Mouse (Mus musculus): Measurements from ENCODE around the gene Stx4a. TPM values are rescaled to one million over a fixed set of nuclear protein-coding genes. Genes with fewer than 3 reads are reported as not detected.

Stx4a gene
- polyA plus RNA-seq, 1 experiment from 2014 or later = 28.0 TPM

- H3K9ac ChIP-seq (ENCODE audit: low read depth, low read length) = no peak overlapping the region
- H3K4me1 ChIP-seq (ENCODE audit: control insufficient read depth, insufficient read depth, low read length) = no peaks in the 10 kb centered on the region
- H3K27me3 ChIP-seq (replicated peaks; ENCODE audit: control insufficient read depth, insufficient read depth, low read length) = no peaks in the 10 kb centered on the region
- DNase-seq (ENCODE audit: low spot score) (no peak), ATAC-seq (ENCODE audit: low read depth) (no peak)
- no peak overlapping the region for H3K27ac ChIP-seq (replicated peaks; ENCODE audit: low read depth, low read length)
- WGBS = 94% methylated on average over 1 of the region's 1 CpGs
- no peak overlapping the region for H3K4me2 ChIP-seq (ENCODE audit: low read depth, low read length)
- no peaks in the 10 kb centered on the region for H3K9me3 ChIP-seq (ENCODE audit: control insufficient read depth, low read length)
- H3K4me3 ChIP-seq (ENCODE audit: low read depth, low read length) = no peak overlapping the region
- peaks cover 34% of the 10 kb centered on the region for H3K36me3 ChIP-seq (ENCODE audit: control insufficient read depth, insufficient read depth, low read length)
These were observed 14.2 kb upstream of the Stx4a start for GRCm38 (mm10) chr7:127809846-127810245.

GRCm38 (mm10) chr7:127810650-127811049, 13.4 kb upstream of the Stx4a start:
- ATAC-seq (ENCODE audit: low read depth) (no peak), DNase-seq (ENCODE audit: low spot score) (no peak)
- Histone ChIP-seq H3K9ac (ENCODE audit: low read depth, low read length) (no peak overlapping the region), H3K4me2 (ENCODE audit: low read depth, low read length) (no peak overlapping the region), H3K9me3 (ENCODE audit: control insufficient read depth, low read length) (no peaks in the 10 kb centered on the region), H3K4me3 (ENCODE audit: low read depth, low read length) (no peak overlapping the region), H3K4me1 (ENCODE audit: control insufficient read depth, insufficient read depth, low read length) (no peaks in the 10 kb centered on the region), H3K27ac (replicated peaks; ENCODE audit: low read depth, low read length) (no peak overlapping the region), H3K36me3 (ENCODE audit: control insufficient read depth, insufficient read depth, low read length) (peaks cover 38% of the 10 kb centered on the region), H3K27me3 (replicated peaks; ENCODE audit: control insufficient read depth, insufficient read depth, low read length) (no peaks in the 10 kb centered on the region)
- 77% methylated on average over 10 of the region's 10 CpGs for WGBS

GRCm38 (mm10) chr7:127811240-127811639, 12.9 kb upstream of the Stx4a start:
- DNase-seq (ENCODE audit: low spot score) = no peak
- Histone ChIP-seq H3K27me3 (replicated peaks; ENCODE audit: control insufficient read depth, insufficient read depth, low read length) (no peaks in the 10 kb centered on the region), H3K4me1 (ENCODE audit: control insufficient read depth, insufficient read depth, low read length) (no peaks in the 10 kb centered on the region), H3K36me3 (ENCODE audit: control insufficient read depth, insufficient read depth, low read length) (peaks cover 38% of the 10 kb centered on the region), H3K9me3 (ENCODE audit: control insufficient read depth, low read length) (no peaks in the 10 kb centered on the region), H3K9ac (ENCODE audit: low read depth, low read length) (no peak overlapping the region), H3K27ac (replicated peaks; ENCODE audit: low read depth, low read length) (no peak overlapping the region), H3K4me3 (ENCODE audit: low read depth, low read length) (no peak overlapping the region), H3K4me2 (ENCODE audit: low read depth, low read length) (no peak overlapping the region)
- WGBS = 83% methylated on average over 4 of the region's 4 CpGs
- no peak for ATAC-seq (ENCODE audit: low read depth)

DNA sequence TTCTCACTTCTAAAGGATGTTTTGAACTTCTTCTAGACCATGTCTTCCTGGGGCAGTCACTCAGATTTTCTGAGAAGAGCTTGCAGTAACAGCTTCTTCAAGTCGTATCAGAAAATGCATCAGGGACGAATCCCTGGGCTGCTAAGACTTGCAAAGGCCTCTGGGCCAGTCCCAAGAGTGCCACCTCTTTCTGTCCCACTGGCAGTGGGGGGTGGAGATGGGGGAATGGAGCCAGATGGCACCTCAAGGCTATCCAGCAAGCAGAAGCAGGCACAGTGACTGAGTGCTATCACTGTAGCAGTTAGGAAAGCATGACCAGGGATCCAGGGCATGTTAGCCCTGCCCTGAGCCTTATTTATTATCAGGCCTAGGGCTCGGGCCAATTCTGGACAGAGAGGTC, 11.8 kb upstream of the Stx4a start:
- DNase-seq (ENCODE audit: low spot score) (no peak), ATAC-seq (ENCODE audit: low read depth) (no peak)
- Histone ChIP-seq H3K27me3 (replicated peaks; ENCODE audit: control insufficient read depth, insufficient read depth, low read length) (no peaks in the 10 kb centered on the region), H3K9me3 (ENCODE audit: control insufficient read depth, low read length) (no peaks in the 10 kb centered on the region), H3K4me2 (ENCODE audit: low read depth, low read length) (no peak overlapping the region), H3K4me1 (ENCODE audit: control insufficient read depth, insufficient read depth, low read length) (no peaks in the 10 kb centered on the region), H3K9ac (ENCODE audit: low read depth, low read length) (no peak overlapping the region), H3K27ac (replicated peaks; ENCODE audit: low read depth, low read length) (no peak overlapping the region), H3K36me3 (ENCODE audit: control insufficient read depth, insufficient read depth, low read length) (peaks cover 38% of the 10 kb centered on the region), H3K4me3 (ENCODE audit: low read depth, low read length) (no peak overlapping the region)
- WGBS = 85% methylated on average over 3 of the region's 3 CpGs

DNA sequence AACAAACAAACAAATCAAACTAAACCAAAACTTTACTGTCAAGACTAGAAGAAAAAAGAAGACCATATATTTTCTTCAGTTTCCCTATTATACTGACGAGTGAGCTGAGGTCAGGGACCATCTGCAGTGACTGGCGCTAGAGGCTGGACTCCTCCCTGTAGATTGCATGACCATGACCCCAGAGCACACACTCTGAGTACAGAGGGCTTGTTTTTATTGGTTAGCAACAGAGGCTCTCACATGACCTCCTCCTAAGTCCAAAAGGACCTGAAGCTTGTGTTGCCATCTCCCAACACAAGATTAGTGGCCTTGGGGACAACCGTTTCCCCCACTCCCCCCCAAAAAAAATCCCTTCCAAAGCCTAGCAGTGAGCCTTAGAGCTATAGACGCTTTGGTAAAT, 10.3 kb upstream of the Stx4a start:
- no peak for ATAC-seq (ENCODE audit: low read depth)
- Histone ChIP-seq H3K27ac (replicated peaks; ENCODE audit: low read depth, low read length) (no peak overlapping the region), H3K36me3 (ENCODE audit: control insufficient read depth, insufficient read depth, low read length) (peaks cover 32% of the 10 kb centered on the region)

DNA sequence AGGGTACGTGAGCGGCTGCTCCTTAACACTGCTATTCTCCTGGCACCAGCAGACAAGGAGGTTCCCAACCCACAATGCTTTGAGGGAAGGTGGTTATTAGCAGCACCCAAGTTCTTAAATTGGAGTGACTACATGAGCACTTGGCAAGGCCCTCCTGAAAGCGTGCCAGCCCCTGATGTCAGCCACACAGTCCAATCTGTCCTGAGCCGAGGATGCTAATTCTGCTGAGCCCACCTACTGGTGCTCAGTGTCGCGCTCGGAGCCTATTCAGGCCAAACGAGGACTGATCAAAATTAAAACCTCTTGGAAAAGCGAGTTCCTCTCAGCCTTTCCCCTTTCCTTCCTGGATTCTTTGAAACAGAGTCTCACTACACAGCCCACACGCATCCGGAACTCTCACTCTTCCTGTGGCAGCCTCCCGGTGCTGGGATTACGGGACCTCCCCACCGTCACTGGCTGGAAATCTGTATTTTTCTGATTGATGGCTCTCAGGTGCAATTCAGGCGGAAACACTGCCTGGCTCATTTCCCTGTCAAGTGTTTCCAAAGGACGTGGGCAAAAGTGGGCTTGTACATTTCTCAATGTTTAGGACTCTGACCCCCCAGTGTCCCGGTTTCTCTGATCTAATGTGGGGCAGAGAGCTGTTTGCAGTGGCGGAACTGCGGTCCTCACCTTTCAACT, 9.7 kb upstream of the Stx4a start:
- DNase-seq (ENCODE audit: low spot score) (no peak), ATAC-seq (ENCODE audit: low read depth) (no peak)
- H3K4me1 ChIP-seq (ENCODE audit: control insufficient read depth, insufficient read depth, low read length) = no peaks in the 10 kb centered on the region
- no peaks in the 10 kb centered on the region for H3K9me3 ChIP-seq (ENCODE audit: control insufficient read depth, low read length)
- H3K4me2 ChIP-seq (ENCODE audit: low read depth, low read length) = no peak overlapping the region
- 84% methylated on average over 19 of the region's 19 CpGs for WGBS
- 0 out of 2 replicates have a peak overlapping the region, but pooled peaks have one; percentile 33 for H3K27ac ChIP-seq (replicated peaks; ENCODE audit: low read depth, low read length)
- peaks cover 32% of the 10 kb centered on the region for H3K36me3 ChIP-seq (ENCODE audit: control insufficient read depth, insufficient read depth, low read length)
- H3K4me3 ChIP-seq (ENCODE audit: low read depth, low read length) = no peak overlapping the region
- no peak overlapping the region for H3K9ac ChIP-seq (ENCODE audit: low read depth, low read length)
- no peaks in the 10 kb centered on the region for H3K27me3 ChIP-seq (replicated peaks; ENCODE audit: control insufficient read depth, insufficient read depth, low read length)

More for the DNA sequence above, 10.3 kb upstream of the Stx4a start:
- no peak for DNase-seq (ENCODE audit: low spot score)
- WGBS = 78% methylated on average over 4 of the region's 4 CpGs
- Histone ChIP-seq H3K4me3 (ENCODE audit: low read depth, low read length) (no peak overlapping the region), H3K9me3 (ENCODE audit: control insufficient read depth, low read length) (no peaks in the 10 kb centered on the region), H3K27me3 (replicated peaks; ENCODE audit: control insufficient read depth, insufficient read depth, low read length) (no peaks in the 10 kb centered on the region), H3K9ac (ENCODE audit: low read depth, low read length) (no peak overlapping the region), H3K4me2 (ENCODE audit: low read depth, low read length) (no peak overlapping the region), H3K4me1 (ENCODE audit: control insufficient read depth, insufficient read depth, low read length) (no peaks in the 10 kb centered on the region)

DNA sequence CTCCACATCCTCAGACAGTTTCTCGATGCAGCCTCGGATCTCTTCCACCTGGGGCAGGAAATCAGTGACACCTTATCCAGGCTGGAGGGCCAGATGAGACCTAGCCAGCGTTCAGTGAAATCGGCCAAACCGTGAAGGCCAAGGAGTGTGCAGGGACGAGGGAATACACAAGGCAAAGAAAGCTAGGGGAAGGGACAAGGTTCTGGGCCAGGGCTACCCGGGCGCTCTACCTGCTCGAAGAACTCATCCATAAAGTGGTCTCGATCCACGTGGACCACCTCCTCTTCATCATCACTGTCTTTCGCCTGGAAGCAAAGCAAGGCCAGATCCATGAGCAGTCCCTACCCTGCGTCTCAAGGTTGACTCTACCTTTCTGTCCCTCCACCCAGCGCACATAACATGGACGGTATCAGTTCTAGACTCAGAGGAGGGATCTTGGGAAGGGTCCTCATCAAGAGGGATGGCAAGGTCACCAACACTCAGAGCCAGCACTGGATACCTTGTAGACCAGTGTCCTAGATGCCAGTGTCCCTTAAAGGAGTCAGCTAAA, 8.9 kb upstream of the Stx4a start:
- Histone ChIP-seq H3K27ac (replicated peaks; ENCODE audit: low read depth, low read length) (peak overlapping the region; percentile 33; the same call in 1 of the 2 replicates), H3K4me2 (ENCODE audit: low read depth, low read length) (no peak overlapping the region), H3K9ac (ENCODE audit: low read depth, low read length) (no peak overlapping the region), H3K9me3 (ENCODE audit: control insufficient read depth, low read length) (no peaks in the 10 kb centered on the region), H3K36me3 (ENCODE audit: control insufficient read depth, insufficient read depth, low read length) (peaks cover 27% of the 10 kb centered on the region; the same call in 1 of the 2 replicates), H3K27me3 (replicated peaks; ENCODE audit: control insufficient read depth, insufficient read depth, low read length) (no peaks in the 10 kb centered on the region), H3K4me3 (ENCODE audit: low read depth, low read length) (no peak overlapping the region), H3K4me1 (ENCODE audit: control insufficient read depth, insufficient read depth, low read length) (no peaks in the 10 kb centered on the region)
- no peak for ATAC-seq (ENCODE audit: low read depth)
- 95% methylated on average over 15 of the region's 15 CpGs for WGBS
- DNase-seq (ENCODE audit: low spot score) = no peak

DNA sequence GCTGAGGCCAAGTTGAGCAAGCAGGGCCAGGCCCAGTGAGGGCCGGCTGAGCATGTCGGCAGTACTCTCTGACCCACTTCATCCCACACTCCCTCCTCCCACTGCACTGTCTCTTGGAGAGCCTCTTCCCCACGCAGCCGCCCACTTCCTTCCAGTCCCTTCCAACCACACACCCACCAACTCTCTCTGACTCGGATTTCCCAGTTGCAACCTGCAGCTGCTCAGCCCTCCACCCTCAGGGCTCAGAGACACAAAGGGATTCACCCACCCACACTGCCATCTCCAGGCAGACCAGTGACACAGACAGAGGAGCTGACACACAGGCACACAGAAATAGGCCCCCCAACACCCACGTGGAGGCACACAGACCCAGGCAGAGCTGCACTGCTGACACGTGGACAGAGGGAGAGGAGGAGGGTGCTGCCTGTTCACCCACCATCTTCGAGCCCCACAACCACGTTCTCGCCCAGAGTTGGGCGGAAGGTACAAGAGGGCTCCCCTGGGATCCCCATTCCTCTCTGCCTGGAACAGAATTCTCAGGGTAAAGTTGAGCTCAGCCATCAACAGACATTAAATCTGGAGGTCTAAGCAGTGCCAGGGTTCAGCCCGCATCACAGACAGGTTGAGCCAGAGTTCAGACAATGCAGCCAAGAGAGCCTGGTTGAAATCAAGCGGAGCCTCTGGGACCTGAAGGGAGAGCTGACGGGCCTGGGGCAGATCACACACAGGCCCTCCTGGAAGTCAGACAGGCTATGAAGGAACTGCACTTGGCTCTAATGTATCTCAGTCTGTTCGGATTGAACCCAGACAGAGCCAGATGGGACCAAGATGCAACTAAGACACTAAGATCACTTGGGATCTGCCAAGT, 7.9 kb upstream of the Stx4a start:
- Histone ChIP-seq H3K4me1 (ENCODE audit: control insufficient read depth, insufficient read depth, low read length) (no peaks in the 10 kb centered on the region), H3K9ac (ENCODE audit: low read depth, low read length) (peak overlapping the region; percentile 41; the same call in 1 of the 2 replicates), H3K27me3 (replicated peaks; ENCODE audit: control insufficient read depth, insufficient read depth, low read length) (no peaks in the 10 kb centered on the region), H3K9me3 (ENCODE audit: control insufficient read depth, low read length) (no peaks in the 10 kb centered on the region), H3K36me3 (ENCODE audit: control insufficient read depth, insufficient read depth, low read length) (0 out of 2 replicates have a peak, but pooled peaks cover 20% of the 10 kb centered on the region), H3K27ac (replicated peaks; ENCODE audit: low read depth, low read length) (peak overlapping the region; percentile 28; the same call in 1 of the 2 replicates), H3K4me2 (ENCODE audit: low read depth, low read length) (no peak overlapping the region), H3K4me3 (ENCODE audit: low read depth, low read length) (no peak overlapping the region)
- peak; percentile 56 for DNase-seq (ENCODE audit: low spot score)
- peak; percentile 56 for ATAC-seq (ENCODE audit: low read depth)
- 49% methylated on average over 15 of the region's 15 CpGs for WGBS
